14 mouse cellular contexts compared by ENCODE assay signal in genomic region chr9:46075578-46075977, GRCm38 (mm10).
DNase-seq lines count a peak whose midpoint lies in the region.
"Had no signal": no experiment of that assay in that cellular context is flagged by ENCODE, and none has a peak within 500 bp of the region (broad histone marks: within the 10 kb centered on the region; RNA-seq: fewer than 3 reads in every experiment).

No protein-coding gene starts in this region.

- peak; percentile 17 for DNase-seq in cerebellum, adult 9-11 months
- no peak for DNase-seq in cerebellum, adult 8-10 months
- DNase-seq in retina, postnatal 1 day, result peak; percentile 36
- DNase-seq in retina, embryonic 14.5 days (ENCODE audit: low spot score), result no peak
- DNase-seq in right cerebral cortex, postnatal 36 days (ENCODE audit: low spot score in 2 of 2), result no peak
- DNase-seq: adrenal gland, adult 2 months; adrenal gland, postnatal 10 days; adrenal gland, postnatal 25 days; B cell, adult 2 months; cerebellum, adult 11-12 months; cerebellum, adult 2 months; cerebellum, postnatal 10 days; cerebellum, postnatal 25 days; forebrain, postnatal 0 days had no signal

Comparison
In these comparisons a context has a peak if more than half of its experiments do, and no peak if none do; other contexts are left out.
1. DNase-seq: peak in cerebellum, adult 9-11 months (single experiment) and retina, postnatal 1 day (single experiment); none in cerebellum, adult 8-10 months (single experiment), retina, embryonic 14.5 days (single experiment) and right cerebral cortex, postnatal 36 days (0 of 2).